Mouse (Mus musculus): Measurements from ENCODE around the gene Ccdc107. TPM values are rescaled to one million over a fixed set of nuclear protein-coding genes. Genes with fewer than 3 reads are reported as not detected.
A peak's percentile ranks its signal among the peaks of the same experiment; 100 is the strongest.

Gene Ccdc107
- polyA plus RNA-seq, 1 experiment: 367 TPM

DNA sequence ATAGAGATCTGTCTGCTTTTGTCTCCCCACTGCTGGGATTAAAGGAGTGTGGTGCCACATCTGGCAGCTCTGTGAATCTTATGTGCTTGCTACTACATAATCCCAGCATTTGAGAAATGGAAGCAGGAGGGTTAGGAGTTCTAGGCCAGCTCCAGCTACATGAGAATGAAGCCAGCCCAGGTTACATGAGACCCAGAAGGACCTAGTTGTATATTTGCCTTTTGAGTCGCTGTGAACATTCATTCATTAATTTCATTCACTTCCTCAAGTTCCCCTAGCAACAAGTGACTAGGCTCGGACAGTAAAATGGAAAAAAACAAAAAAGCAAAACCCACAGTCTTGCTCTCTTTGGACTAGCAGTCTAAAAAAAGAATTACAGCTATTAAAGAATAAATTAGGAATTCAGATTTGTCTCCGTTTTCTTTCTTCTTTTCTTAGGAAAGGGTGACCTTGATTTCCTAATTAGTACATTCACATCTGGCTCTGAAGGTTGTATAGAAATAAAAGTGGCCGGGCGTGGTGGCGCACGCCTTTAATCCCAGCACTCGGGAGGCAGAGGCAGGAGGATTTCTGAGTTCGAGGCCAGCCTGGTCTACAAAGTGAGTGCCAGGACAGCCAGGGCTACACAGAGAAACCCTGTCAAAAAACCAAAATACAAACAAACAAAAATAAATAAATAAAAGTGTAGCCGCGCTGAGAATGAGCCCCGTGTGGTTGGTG, 439 bp upstream of the Ccdc107 start:
- 33% methylated on average over 12 of the region's 12 CpGs for WGBS
- H3K36me3 ChIP-seq (ENCODE audit: control insufficient read depth, insufficient read depth, low read length): no peaks in the 10 kb centered on the region
- H3K27ac ChIP-seq (ENCODE audit: control insufficient read depth, insufficient read depth, low read length): peak overlapping the region; percentile 8; the same call in 1 of the 2 replicates
- no peaks in the 10 kb centered on the region for H3K27me3 ChIP-seq (ENCODE audit: control insufficient read depth, insufficient read depth, low read length)
- no peak for TF ChIP-seq POLR2A (IDR thresholded peaks at IDR 0.05; ENCODE audit: control insufficient read depth, extremely low read depth, insufficient read depth, low read length, poor library complexity)
- no peak for TF ChIP-seq CTCF (IDR thresholded peaks at IDR 0.05; ENCODE audit: borderline replicate concordance, control insufficient read depth, extremely low read depth, insufficient read depth, low read length, poor library complexity)
- H3K4me1 ChIP-seq (replicated peaks; ENCODE audit: control insufficient read depth, insufficient read depth, low read length): peaks cover 12% of the 10 kb centered on the region
- no peak overlapping the region for H3K4me3 ChIP-seq (ENCODE audit: control insufficient read depth, insufficient read depth, low read length)
- DNase-seq: no peak

DNA sequence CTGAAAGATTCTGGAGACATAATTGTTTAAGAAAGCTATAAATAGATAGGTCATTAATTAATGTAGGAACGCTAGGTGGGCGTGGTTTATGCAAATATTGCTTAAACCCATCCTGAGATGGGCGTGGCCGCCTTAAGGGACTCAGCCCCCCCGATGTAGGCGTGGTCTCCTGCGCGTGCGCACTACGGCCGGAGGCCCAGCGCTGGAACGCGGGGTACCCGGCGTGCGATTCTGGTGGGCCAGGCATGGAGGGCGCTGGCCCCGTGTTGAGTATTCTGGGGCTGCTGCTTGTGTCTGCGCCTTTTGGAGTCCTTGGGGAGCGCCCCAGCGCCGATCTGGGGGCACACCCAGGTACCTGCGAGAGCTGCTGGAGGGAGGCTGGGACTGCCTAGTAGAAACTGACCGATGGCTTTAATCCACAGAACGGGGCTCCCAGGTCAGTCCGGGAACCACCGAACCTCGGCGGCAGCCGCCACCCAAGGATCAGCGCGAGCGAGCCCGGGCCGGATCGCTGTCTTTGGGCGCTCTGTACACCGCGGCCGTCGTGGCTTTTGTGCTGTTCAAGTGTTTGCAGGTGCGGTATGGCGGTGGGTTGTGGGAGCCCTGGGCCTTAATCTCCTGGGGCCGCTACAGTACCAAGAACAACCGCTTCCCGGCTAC, 616 bp downstream of the Ccdc107 start:
- 0% methylated on average over 47 of the region's 47 CpGs for WGBS
- peak; percentile 98 for DNase-seq
- peaks cover 22% of the 10 kb centered on the region for H3K4me1 ChIP-seq (replicated peaks; ENCODE audit: control insufficient read depth, insufficient read depth, low read length)

DNA sequence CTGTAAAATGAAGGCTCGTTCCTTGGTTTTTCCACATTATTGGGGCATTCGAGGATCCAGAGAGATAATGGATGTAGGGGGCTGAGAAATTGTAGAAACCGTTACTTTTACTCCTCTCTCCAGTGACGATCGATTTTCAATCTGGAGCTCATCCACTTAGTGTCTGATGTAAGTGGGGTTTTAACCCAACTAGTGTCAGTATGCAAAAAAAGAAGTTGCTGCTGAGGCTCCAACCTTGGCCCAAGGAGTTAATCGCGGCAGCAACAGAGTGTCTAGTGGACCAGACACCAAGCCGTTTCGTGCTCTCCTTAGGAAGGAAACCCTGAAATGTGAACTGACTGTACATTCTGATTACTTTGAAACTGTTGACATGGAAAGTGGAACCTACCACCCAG, 1.1 kb downstream of the Ccdc107 start:
- Histone ChIP-seq H3K27ac (ENCODE audit: control insufficient read depth, insufficient read depth, low read length) (peak overlapping the region; percentile 91), H3K27me3 (ENCODE audit: control insufficient read depth, insufficient read depth, low read length) (no peaks in the 10 kb centered on the region), H3K4me1 (replicated peaks; ENCODE audit: control insufficient read depth, insufficient read depth, low read length) (peaks cover 27% of the 10 kb centered on the region), H3K36me3 (ENCODE audit: control insufficient read depth, insufficient read depth, low read length) (no peaks in the 10 kb centered on the region), H3K4me3 (ENCODE audit: control insufficient read depth, insufficient read depth, low read length) (peak overlapping the region; percentile 95)
- 1% methylated on average over 9 of the region's 9 CpGs for WGBS
- no peak for DNase-seq
- TF ChIP-seq POLR2A (IDR thresholded peaks at IDR 0.05; ENCODE audit: control insufficient read depth, extremely low read depth, insufficient read depth, low read length, poor library complexity) (no peak), CTCF (IDR thresholded peaks at IDR 0.05; ENCODE audit: borderline replicate concordance, control insufficient read depth, extremely low read depth, insufficient read depth, low read length, poor library complexity) (no peak)

More for the DNA sequence above, 616 bp downstream of the Ccdc107 start:
- Histone ChIP-seq H3K27ac (ENCODE audit: control insufficient read depth, insufficient read depth, low read length) (peak overlapping the region; percentile 91), H3K36me3 (ENCODE audit: control insufficient read depth, insufficient read depth, low read length) (no peaks in the 10 kb centered on the region), H3K4me3 (ENCODE audit: control insufficient read depth, insufficient read depth, low read length) (peak overlapping the region; percentile 95), H3K27me3 (ENCODE audit: control insufficient read depth, insufficient read depth, low read length) (no peaks in the 10 kb centered on the region)
- TF ChIP-seq POLR2A (IDR thresholded peaks at IDR 0.05; ENCODE audit: control insufficient read depth, extremely low read depth, insufficient read depth, low read length, poor library complexity) (peak; percentile 86; the same call in 1 of the 2 replicates), CTCF (IDR thresholded peaks at IDR 0.05; ENCODE audit: borderline replicate concordance, control insufficient read depth, extremely low read depth, insufficient read depth, low read length, poor library complexity) (peak; percentile 70)

DNA sequence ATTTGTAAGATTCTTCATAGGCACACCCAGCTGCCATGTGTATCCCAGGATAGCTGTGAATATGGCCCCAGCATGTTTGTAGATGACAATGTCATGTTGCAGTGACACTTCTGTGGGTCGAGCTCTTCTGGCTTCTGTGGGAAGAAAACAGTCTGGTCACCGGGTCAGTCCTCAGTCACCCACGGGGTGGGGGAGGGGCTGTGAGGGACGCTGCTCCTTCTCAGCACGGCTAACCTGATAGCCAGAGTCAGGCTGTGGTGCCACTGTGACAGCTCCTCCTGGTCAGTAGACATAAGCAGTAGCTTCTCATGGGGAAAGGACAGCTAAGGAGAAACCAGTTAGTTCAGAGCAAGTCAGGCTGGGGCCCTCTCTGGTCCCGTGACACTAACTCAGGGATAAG, 3.9 kb downstream of the Ccdc107 start:
- Histone ChIP-seq H3K4me1 (replicated peaks; ENCODE audit: control insufficient read depth, insufficient read depth, low read length) (peaks cover 34% of the 10 kb centered on the region), H3K36me3 (ENCODE audit: control insufficient read depth, insufficient read depth, low read length) (no peaks in the 10 kb centered on the region), H3K4me3 (ENCODE audit: control insufficient read depth, insufficient read depth, low read length) (no peak overlapping the region), H3K27me3 (ENCODE audit: control insufficient read depth, insufficient read depth, low read length) (no peaks in the 10 kb centered on the region), H3K27ac (ENCODE audit: control insufficient read depth, insufficient read depth, low read length) (no peak overlapping the region)
- no peak for DNase-seq
- TF ChIP-seq POLR2A (IDR thresholded peaks at IDR 0.05; ENCODE audit: control insufficient read depth, extremely low read depth, insufficient read depth, low read length, poor library complexity): no peak
- no peak for TF ChIP-seq CTCF (IDR thresholded peaks at IDR 0.05; ENCODE audit: borderline replicate concordance, control insufficient read depth, extremely low read depth, insufficient read depth, low read length, poor library complexity)
- 94% methylated on average over 6 of the region's 6 CpGs for WGBS

DNA sequence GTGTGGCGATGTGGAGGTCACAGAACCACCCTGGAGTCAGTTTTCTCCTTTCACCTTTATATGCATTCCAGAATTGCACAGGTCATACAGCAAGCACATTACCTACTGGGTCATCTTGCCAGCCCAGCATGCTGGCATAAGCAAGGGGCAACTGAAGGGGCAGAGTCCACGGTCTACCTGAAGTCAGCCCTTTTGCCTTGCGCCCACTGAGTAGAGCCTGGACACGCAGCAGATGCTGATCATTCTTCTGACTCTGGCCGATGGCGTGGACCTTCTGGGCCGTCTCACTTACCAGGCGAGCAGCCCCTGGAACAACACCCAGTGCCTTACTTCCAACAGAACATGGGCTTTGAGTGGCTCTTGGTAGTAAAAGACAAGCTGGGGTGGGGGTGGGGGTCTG, 4.7 kb downstream of the Ccdc107 start:
- WGBS: 97% methylated on average over 8 of the region's 8 CpGs

DNA sequence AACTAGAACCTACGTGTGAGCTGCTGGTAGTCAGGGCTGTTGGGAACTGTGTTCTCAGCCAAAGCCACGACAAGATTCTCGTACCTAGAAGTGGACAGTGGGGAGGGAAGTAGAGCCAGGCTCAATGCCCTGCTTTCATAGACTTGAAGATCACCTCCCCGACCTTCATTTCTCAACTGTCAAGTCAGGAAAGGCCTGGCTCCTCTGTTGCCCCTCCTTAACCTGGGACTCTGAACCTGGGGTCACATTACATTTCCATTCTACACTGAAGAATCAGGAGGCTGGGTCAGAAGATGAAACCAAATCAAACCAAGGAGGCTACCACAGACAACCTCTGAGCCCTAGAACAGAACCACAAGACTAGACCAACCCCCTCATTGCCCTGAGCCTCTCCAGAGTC, 5.2 kb downstream of the Ccdc107 start:
- WGBS: 79% methylated on average over 4 of the region's 4 CpGs
- peaks cover 34% of the 10 kb centered on the region for H3K4me1 ChIP-seq (replicated peaks; ENCODE audit: control insufficient read depth, insufficient read depth, low read length)
- no peak for TF ChIP-seq CTCF (IDR thresholded peaks at IDR 0.05; ENCODE audit: borderline replicate concordance, control insufficient read depth, extremely low read depth, insufficient read depth, low read length, poor library complexity)
- TF ChIP-seq POLR2A (IDR thresholded peaks at IDR 0.05; ENCODE audit: control insufficient read depth, extremely low read depth, insufficient read depth, low read length, poor library complexity): no peak
- no peak overlapping the region for H3K4me3 ChIP-seq (ENCODE audit: control insufficient read depth, insufficient read depth, low read length)
- no peak for DNase-seq
- H3K36me3 ChIP-seq (ENCODE audit: control insufficient read depth, insufficient read depth, low read length): no peaks in the 10 kb centered on the region
- H3K27ac ChIP-seq (ENCODE audit: control insufficient read depth, insufficient read depth, low read length): no peak overlapping the region
- H3K27me3 ChIP-seq (ENCODE audit: control insufficient read depth, insufficient read depth, low read length): no peaks in the 10 kb centered on the region

More for the DNA sequence above, 4.7 kb downstream of the Ccdc107 start:
- H3K36me3 ChIP-seq (ENCODE audit: control insufficient read depth, insufficient read depth, low read length): no peaks in the 10 kb centered on the region
- TF ChIP-seq CTCF (IDR thresholded peaks at IDR 0.05; ENCODE audit: borderline replicate concordance, control insufficient read depth, extremely low read depth, insufficient read depth, low read length, poor library complexity) (no peak), POLR2A (IDR thresholded peaks at IDR 0.05; ENCODE audit: control insufficient read depth, extremely low read depth, insufficient read depth, low read length, poor library complexity) (no peak)
- H3K27me3 ChIP-seq (ENCODE audit: control insufficient read depth, insufficient read depth, low read length): no peaks in the 10 kb centered on the region
- H3K27ac ChIP-seq (ENCODE audit: control insufficient read depth, insufficient read depth, low read length): no peak overlapping the region
- H3K4me3 ChIP-seq (ENCODE audit: control insufficient read depth, insufficient read depth, low read length): no peak overlapping the region
- DNase-seq: no peak
- peaks cover 34% of the 10 kb centered on the region for H3K4me1 ChIP-seq (replicated peaks; ENCODE audit: control insufficient read depth, insufficient read depth, low read length)
